Mouse (Mus musculus): ENCODE data around the gene Mical1.

The Mical1 gene

DNA sequence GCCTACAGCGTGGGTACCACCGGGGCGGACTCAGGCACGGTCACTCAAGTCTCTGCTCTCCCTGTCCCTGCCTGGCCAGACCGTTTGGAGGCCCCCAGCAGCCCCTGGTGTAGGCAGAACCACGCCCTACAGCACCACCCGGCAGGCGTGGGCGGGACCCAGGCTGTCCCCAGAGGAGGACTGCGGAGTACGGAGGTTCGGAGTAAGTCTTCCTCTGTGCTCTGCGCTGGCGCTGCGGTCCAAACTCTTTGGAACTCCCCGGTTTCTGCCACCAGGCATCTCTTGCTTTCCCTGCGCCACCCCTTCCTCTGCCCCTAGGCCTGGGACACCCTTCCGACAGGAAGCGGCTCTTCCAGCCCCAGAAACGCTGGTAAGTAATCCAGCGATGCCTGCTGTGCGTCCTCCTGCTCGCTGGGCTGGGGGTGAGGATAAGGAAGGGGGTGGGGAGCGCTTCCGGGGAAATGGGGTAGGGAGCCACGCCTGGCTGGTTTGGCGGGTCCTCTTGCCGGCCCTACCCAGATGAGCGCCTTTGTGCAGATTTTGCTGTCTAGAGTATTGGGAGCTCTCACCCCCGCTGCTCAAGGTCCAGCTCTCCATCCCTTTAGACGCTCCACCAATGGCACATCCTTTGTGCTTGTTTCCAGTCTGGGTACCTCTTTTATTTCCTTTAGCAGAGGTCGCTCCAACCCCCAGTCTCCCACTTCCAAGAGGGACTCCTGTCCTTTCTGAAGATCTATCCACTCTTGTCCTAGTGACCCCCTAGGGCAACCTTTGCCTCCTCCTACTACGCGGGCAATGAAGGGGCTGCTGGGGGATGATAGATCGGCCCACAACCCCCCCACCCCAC, at the start of gene Mical1:
Gene Mical1, plus strand, starts transcription at position 144 of the 847 bp plus-strand sequence.
- peak; percentile 80 for DNase-seq

GRCm38 (mm10) chr10:41426368-41426767, 49.7 kb upstream of the Mical1 start:
- DNase-seq, result no peak

GRCm38 (mm10) chr10:41434624-41435023, 41.5 kb upstream of the Mical1 start:
- DNase-seq, result peak; percentile 60

GRCm38 (mm10) chr10:41435141-41435540, 41.0 kb upstream of the Mical1 start:
- no peak for DNase-seq

DNA sequence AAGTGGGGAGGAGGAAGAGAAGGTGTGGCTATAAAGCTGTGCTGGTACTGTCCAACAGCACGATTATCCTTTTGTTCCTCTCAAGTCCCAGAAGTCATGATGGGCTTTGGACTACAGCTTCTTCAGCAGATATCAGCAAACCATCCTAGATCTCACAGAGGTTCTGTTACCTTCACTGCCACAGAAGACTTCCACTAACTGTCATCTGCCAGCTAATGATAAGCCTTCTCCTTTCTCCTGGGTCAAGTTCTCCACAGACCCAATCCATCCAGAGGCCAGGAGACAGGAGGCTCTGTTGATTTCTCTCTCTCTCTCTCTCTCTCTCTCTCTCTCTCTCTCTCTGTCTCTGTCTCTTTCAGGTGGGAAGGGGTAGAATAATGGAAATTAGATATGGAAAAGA, 27.9 kb upstream of the Mical1 start:
- DNase-seq, result no peak

GRCm38 (mm10) chr10:41449684-41450083, 26.4 kb upstream of the Mical1 start:
- no peak for DNase-seq

- DNase-seq, result peak; percentile 97
These were observed 25.9 kb upstream of the Mical1 start, which contains the start of gene Zbtb24 for GRCm38 (mm10) chr10:41450137-41450670. Zbtb24 (plus strand) TSS chr10:41450383.

- DNase-seq, result no peak
These were observed 25.2 kb upstream of the Mical1 start for GRCm38 (mm10) chr10:41450780-41451522.

DNA sequence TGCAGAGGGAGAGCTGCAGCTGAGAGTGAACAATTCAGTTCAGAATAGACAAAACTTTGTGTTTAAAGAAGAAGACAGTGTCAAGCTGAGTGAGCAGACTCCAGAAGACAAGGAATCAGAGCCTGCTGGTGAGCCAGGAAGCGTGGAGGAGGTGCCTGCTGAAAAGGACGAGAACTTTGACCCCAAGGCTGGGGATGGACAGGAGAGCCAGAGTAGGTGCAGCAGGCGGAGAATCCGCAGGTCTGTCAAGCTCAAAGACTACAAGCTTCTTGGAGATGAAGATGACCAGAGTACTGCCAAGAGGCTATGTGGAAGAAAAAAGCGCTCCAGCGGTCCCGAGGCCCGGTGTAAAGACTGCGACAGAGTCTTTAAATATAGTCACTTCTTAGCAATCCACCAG, 24.5 kb upstream of the Mical1 start:
- DNase-seq, result no peak

DNA sequence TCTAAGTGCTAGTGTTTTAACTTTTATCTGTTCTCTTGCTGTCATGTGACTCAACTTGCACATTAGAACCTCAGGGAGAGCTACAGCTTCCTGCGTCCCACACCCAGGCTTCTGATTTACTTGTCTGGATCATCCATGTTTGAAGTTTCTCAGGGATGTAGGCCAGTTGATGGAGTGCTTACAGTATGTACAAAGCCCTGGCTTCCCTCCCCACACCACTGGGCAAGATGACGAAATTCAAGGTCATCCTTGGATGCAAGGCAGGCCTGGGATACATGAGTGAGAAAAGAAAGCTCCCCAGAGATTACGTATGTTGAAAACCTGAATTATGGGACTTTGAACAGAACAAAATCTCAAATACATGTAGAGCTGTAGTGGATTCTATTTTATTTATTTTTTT, 23.3 kb upstream of the Mical1 start:
- no peak for DNase-seq

DNA sequence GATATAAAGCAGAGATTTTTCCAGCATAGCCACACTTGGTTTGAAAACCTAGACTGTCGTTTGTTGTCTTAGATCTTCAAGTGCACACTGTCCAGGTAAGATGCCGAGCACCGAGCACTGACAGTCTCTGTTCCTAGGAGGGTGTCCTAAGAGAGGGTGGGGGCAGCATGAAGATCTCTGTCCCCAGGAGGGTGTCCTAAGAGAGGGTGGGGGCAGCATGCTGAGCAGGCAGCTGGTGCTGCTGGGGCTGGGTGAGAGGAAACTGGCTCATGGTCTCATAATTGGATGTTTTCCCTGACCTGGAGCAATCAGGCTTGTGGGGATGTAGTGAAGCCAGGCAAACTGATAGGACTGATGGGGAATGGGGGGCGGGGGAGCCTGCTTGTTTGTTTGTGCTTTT, 16.1 kb upstream of the Mical1 start:
- no peak for DNase-seq

DNA sequence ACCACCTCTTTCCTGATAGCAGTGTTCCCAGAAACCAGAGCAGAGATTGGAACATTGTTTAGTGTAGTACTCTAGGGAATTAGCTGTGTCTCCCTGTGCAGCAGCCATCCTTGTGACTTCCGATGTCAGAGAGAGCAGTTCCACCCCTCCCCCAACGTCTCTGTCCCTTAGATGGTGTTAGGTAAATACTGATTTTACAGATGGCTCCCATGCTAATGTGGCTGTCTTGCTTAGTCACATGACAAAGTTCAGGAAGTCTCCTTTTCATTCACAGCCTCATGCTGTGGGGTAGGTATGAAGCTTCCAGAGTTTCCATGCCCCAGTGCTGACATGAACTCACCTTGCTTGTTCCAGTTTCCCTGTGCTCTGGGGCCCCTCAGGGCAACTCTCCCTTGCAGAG, 15.6 kb upstream of the Mical1 start:
- DNase-seq, result no peak

DNA sequence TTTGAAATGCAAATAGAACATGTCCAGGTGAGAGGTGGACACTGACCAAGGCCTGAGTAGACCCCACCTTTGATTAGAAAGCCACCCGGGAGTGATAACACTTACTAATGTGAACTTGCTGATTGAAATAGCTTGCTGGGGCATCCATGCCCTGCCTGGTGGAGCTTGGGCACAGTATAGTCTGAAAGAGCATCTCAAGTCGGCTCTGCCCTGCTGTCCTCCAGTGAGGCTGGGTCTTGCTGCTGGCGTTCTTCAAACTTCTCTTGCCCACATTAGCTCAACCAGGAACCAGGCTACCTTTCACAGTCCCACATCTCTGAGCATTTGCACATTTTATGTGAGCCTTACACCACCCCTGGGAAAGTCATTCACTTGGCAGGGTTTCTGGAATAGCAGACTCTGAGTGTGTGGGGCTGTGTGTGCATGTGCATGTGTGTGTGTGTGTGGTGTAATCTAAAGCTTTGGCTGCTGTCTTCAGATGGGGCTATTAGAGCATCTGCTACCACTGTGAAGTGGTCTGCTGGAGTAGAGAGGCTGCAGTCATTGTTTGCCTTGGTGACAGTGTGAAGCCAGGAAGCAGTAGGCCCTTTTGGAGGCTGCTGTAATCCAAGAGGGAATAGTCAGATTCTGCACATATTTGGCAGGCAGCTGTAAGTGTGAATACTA, 14.9 kb upstream of the Mical1 start:
- DNase-seq, result no peak

GRCm38 (mm10) chr10:41464401-41464955, 11.6 kb upstream of the Mical1 start:
- DNase-seq, result no peak

DNA sequence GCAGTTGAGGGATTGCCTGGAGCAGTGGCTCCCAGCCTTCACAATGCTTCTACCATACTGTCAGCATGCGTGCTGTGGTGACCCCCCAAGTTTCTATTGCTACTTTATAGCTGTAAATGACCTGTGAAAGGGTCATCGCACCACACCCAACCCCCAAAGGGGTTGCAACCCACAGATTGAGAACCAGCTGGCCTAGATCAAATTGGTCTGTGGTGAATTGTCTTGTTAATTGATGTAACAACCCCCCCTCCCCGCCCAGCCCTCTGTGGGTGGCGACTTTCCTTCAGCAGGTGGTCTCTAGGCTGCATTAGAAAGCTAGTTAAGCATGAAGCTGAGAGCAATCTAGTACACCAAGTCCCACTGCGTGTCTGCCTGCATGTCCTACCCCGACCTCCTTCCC, 8.8 kb upstream of the Mical1 start:
- DNase-seq, result no peak

GRCm38 (mm10) chr10:41470693-41471092, 5.4 kb upstream of the Mical1 start:
- DNase-seq, result no peak

GRCm38 (mm10) chr10:41472534-41472933, 3.6 kb upstream of the Mical1 start:
- no peak for DNase-seq

DNA sequence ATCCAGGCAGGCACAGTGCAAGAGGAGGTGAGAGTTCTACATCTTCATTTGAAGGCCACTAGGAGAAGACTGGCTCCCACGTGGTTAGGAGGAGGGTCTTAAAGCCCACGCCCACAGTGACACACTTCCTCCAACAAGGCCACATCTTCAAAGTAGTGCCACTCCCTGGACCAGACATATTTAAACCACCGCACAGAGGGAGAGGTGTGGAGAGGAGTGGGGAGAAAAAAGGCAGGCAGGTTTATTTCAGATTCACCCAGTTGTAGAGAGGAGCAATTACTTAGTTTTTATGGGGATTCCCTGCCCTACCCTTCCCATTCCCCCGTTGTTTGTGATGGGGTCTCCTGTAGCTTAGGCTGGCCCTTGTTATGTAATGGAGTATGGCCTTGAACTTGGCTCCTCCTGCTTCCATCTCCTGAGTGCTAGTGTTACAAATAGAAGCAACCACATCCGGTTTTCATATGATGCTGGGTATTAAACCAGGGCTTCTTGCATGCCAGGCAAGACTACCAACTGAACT, 3.1 kb upstream of the Mical1 start:
- peak; percentile 22 for DNase-seq

DNA sequence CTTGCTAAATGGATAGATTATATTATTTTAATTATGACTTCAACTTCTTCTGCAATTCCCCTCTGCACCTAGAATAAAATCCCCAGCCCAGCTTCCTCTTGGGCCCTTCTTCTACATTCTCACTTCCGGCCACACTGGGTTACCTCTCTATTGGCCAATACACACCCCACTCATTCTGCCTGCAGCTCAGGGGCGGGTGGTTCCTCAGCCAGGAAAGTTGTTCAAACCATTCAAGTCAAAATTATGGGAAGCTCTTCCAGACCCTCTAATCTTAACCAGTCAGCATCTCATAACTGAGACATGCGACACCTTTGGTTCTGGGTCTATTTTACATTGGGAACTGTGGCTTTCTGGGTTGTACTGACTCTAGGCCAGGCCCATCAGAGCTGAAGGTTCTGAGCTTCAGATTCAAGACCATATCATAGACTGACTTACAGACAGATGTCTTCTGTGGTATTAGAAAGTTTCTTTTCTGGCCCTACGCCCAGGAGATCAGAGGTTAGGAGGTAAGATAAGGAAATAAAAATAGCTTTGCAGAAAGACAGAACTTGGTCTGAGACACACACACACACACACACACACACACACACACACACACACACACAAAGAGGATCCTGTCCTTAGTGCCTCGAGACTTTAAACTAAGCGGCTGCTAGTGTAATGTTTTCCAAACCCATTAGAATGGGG, 2.2 kb upstream of the Mical1 start:
- DNase-seq, result peak; percentile 38

DNA sequence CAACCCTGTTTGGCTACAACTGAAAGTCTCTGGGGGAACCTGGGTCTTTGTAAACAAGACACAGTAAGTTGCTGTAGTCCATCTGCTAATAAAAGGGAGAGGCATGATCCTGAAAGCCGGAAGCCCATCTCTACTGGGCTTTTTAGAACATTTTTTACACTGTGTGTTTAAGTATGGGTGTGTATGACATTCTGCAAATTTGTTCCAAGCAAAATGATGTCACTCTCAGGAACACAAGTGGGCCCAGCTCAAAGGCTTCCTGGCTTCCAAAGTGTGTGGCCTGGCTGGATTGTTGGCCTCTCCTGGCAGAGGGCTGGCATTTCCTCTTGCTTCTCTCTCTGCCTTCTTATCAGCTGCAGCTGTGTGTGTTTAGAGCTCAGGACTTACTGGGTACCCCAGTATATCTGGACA, 1.1 kb upstream of the Mical1 start:
- no peak for DNase-seq

DNA sequence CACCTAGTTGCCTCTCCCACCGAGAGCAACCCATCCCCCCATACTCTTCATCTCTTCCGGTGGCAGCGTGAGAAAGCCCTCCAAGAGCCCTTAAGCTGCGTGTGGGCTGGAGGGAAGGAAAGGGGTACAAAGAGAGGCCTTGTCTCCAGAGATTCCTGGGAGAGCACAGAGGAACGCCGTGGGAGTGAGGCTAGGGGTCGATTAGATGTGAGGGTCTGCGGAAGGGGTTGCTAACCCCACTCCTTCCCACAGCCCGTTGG, 834 bp downstream of the Mical1 start:
- peak; percentile 70 for DNase-seq
